Mouse (Mus musculus) heart, adult 9 months (tissue): ENCODE measurements around the gene Nr6a1.
A peak's percentile ranks its signal among the peaks of the same experiment; 100 is the strongest.

Experiments
- DNase-seq, 2 experiments: peaks; one replicate each; pipeline ENCODE4 v3.0.0; 2022; ENCODE audit warnings: low spot score in 2 of 2

Nr6a1 gene

DNA sequence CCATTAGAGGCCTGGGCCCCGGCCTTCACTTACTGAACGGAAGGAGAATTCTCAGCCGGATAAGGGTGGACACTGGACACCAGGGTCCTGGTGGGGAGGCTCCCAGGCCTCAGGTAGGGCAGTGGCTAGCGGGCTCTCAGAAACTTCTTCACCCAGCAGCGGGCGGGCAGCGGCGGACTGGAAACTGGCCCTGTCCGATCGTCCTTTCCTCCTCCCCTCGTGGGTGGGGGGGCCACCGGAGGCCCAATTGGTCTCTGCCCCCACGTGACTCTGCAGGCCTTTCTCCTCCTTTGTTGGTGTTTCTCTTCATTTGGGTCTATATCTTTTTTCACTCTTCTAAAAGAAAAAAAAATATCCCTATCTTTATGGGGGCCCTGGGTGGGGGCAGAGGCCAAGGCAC is 213.2 kb downstream of the Nr6a1 start, which contains the start of gene Nr5a1:
TSS of gene Nr5a1 (minus strand) at position 219 of the 400 bp plus-strand sequence.
- DNase-seq, result no peak

DNA sequence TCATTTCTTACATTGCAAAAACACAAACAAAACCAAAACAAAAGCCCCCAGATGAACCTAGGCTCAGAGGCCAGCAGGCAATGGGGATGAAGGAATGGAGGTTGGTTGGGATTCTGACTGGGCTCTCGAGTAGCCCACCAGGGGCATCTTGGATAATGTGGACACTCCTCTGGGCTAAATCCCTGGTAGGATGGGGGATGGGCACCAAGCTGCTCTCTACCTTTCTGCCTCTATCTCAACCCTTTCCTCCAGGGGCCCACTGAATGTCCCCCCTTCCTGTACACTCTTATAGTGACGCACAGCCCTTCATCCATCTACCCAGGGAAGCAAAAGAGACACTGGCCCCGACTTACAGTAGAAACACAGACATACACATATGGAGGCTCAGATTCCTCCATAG is 213.9 kb downstream of the Nr6a1 start:
- DNase-seq, result no peak

DNA sequence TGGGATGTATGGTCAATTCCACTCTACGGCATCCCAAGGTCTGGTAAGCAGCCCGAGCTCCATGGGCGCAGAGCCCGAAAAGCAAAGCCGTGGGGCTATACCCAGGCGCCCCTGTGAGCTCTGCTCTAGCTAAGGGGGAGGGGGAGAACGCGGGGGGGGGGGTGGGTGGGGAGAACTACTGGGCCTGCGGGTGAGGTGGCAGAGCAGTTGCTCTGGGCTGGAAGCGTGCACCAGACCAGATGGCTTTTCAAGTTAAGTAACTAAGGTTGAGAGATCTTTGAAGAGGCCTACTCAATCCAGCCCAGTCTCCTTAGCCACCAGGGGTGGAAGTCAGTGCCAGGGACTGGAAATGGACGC is 214.7 kb downstream of the Nr6a1 start:
- DNase-seq, result no peak

DNA sequence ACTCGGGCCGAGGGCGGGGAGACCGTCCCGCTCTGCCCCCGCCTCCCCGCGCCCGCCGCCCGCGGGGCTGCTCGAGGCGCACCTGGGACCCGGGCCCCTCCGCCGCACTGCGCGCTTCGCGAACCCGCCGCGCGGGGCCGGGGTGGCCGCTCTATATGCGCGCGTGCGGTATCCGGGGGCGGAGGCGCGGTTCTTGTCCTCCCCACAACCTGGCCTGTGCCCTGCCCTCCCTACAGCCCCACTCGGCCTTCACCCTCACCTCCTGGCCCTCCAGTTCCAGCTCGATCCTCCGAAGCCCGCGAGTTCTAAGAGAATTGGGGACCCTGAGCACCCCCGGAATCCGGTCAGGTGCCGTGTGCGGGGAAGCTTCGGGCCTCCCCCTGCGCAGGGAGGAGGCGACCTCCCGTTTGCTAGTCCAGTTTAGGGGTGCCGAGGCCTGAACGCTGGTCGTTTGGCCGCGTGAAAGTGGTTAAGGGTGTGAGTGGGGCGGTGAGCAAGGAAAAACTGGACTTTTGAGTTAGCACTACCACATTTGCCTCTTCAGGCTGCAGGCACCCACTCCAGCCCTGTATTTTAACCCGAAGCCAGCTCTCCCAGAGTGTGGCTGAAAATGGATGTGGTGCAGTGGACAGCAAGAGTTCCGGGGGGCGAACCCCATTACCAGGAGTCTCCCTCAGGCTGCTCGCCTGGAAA is 215.3 kb downstream of the Nr6a1 start:
- no peak for DNase-seq

DNA sequence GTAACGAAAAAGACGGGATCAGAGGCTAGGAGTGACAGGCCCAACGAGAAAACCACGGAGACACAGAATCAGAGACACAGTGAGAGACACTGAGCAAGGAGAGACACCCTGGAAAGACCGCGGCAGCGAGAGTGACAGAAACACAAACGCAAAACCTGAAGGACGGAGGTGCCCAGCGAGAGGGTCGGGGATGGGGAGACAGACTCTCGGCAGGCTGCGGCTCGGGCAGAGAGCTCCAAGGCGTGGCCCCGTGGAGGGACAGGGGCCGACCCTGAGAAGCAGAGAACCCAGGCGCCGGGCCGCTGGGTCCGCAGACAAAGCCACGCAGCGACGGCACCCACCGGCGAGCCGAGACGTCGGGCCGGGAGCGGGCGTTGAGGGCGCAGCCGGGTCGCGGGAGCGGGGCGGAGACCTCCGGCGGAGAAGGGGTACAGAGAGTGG is 216.0 kb downstream of the Nr6a1 start:
- peak in 1 of 2 experiments; percentile 2 for DNase-seq

DNA sequence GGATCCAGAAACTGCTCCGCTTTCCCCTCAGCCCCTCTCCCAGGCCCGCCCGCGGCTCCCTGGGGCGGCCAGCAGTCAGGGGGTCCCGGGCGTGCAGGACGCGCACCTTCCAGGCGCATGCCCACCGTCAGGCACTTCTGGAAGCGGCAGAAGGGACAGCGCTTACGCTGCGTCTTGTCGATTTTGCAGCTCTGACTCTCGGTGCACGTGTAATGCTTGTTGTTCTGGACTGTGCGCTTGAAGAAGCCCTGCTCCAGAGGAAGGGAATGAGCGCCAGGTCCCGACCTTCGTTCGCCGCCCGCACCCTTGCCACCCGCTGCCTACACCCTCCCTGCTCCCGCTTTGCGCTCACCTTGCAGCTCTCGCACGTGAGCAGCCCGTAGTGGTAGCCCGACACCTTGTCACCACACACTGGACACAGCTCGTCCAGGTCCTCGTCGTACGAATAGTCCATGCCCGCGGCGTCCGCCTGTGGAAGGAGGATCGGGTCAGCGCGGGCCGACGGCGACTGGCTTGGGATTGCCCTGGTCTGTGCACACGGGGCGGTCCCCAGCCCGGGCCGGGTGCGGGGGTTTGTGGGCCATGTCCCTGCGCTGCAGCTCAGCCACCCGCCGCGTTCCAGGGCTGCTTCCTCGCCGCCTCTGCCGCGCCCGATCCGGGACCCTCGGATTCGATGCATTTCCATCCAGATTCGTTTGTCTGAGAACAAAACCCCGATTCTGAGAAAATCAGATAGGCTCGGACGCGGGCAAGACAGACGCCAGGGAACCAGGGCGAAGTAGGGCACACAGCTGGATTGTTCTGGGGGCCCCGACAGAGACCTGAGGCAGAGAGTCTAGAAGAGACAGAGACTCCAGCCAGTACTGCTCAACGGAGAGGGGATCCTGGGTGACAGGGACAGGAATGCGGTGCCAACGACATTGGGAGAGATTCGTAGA is 216.9 kb downstream of the Nr6a1 start:
- DNase-seq, result no peak

DNA sequence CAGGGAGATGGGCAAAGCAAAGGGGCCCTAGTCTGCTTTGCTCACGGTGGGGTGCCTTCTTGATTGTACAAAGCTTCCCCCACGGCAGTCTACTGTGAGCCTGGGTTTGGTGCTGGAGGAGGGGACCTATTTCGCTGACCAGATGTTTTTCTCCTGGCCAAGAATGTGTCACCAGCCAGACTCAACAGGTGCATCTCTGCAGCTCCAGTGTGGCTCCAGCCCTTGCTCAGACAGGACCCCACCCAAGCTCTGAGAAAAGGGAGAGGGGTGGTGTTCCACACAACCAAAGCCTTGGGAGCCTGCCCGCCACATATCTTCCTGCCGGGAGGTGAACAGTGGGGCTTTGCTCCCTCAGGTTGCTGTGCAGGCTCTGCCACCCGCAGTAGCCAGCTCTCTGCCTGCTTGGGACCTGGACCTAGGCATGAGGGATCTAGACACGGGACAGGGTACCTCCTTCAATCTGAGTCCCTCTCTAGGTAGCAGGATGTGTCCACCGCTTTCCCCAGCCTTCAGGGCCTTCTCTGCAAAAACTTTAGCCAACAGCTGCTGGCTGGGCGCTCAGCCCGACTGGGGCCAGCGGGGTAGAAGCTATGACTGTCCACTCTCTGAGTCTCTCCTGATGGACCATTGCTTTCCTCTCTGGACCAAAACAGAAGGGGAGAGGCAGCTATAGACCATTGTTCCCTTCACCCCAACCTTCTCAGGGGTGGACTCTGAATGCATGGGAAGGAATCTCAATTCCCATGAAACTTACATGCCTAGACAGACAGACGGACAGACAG is 218.4 kb downstream of the Nr6a1 start:
- peak in 1 of 2 experiments; percentile 11 for DNase-seq

DNA sequence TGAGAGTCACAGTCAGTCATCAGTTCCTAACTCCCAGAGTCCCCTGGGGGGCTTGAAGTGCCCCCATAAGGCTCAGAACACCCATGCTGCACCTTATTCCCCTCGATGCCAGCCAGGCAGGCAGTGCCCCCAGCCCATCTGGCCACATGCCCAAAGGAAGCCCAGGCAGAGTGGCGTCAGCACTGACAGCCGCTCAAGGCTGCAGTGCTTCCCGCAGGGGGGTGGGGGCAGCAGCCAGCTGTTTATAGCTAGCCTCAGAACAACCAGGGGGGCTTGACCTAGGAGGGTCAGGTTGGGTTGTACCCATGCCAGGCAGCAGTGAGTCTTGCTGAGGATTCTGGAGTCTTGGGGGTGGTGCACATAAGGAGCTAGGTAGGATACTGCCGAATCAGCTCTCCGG is 220.8 kb downstream of the Nr6a1 start:
- DNase-seq, result no peak

DNA sequence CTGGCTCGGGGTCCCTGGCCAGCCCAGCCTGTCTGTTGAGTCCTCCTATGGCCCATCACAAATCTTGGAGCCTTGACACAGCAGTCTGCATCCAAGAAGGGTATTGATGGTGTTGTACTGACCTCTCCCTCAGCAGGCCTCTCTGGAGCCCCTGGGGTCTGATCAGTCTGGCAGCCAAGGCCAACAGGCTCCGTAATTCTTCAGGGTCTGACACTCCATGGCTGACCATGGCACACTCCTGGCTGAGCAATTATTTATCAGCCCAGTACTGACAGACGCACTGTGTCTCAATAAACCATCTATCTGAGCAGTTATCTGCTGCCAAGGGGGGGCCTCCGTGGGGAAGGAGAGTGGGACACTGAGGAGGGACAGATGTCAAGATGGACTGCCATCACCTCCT is 222.5 kb downstream of the Nr6a1 start:
- DNase-seq, result no peak

DNA sequence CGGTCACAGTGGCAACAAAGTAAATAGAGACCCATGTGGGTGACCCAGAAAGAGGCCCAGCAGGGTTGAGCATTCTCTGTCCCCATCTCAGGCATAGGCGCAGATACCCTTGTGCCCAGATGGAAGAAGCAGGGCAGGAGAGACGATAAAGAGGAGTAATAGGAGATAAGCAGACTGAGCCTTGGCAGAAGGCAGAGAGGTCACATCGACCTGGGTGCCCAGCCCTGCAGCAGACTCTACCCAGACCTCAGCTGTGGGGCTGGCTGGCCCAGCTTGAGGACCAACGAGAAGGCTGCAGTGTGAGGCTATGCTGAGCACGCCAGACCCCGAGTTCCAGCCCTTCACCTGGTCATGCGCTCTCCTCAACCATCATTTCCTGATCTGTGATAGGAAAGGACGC is 223.2 kb downstream of the Nr6a1 start:
- no peak for DNase-seq

DNA sequence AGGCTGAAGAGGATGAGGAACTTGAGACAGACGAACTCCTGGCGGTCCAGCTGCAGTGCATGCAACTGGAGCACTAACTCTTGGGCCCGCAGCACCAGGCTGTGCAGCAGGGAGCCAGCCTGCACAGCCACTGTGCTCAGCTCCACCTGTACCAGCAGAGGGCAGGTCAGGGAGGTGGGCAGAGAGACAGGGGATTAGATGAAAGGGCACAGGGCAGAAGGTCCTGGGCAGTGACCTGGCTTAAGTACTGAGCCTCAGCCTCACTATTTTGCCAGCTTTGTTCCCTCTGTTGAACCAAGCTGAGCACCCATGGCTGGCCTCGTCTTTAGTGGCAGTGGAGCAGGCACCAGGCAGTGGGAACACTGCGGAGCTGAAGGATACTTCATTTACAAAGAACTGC is 227.3 kb downstream of the Nr6a1 start:
- DNase-seq, result no peak

DNA sequence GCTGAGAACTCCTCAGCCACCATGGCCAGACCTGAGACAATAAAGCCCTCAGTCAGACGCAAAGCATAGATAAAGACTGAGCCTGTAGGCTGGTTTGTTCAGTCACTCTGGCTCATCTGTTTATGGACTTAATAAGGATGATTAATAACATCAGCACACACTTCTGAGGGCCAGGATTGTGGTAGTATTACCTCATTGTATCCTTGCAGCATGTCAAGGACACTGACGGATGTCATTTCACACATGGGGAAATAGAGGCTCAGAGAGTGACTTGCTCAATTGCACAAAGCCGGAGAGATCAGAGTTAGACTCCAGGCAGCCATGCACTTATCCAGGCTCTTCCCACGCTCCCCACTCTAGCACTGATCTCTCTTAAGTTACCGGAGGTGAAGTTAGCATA is 228.9 kb downstream of the Nr6a1 start:
- DNase-seq, result no peak

DNA sequence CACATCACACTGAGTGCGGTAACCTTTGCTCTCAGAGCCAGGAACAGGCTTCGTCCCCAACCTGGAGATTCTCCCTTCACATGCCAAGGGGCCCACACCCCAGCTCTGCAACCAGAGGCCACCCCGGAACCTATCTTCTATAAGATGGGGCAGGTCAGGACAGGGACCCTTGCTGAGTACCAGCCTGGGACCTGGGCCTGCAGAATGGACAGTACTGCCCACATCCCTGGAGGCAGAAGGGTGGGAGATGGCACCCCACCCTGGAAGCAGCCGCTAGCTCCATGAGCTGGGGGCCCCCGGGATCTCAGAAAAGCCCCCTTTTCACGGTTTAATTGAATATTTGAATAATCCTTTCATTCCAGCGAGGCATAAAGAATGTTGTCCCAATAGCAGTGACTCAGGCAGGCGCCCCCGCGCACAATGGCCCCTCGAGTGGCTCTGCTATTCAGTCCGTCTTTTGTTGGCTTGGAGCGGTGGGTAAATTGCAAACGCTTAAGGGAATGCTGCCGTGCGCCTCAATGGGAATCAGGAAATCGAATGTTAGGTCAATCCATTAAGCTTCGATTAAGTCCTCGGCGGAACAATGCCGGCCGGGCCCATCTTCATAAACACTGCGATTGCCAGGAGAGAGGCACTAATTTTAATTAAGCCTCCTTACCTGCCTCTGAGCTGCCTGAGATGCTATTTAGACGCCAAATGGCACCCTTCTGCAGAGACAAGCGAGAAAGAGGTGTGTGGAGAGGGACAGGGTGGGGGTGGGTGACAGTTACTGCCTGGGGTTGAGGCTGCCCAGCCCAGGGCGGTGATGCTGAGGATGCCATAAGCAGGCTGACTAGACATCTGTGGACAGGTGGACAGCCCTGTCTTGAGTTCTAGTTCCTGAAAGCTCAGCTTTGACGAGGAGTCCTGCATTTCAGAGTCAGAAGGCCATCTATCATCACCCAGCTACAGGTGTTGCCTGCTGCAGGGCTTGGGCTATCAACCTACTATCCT is 230.1 kb downstream of the Nr6a1 start:
- no peak for DNase-seq

DNA sequence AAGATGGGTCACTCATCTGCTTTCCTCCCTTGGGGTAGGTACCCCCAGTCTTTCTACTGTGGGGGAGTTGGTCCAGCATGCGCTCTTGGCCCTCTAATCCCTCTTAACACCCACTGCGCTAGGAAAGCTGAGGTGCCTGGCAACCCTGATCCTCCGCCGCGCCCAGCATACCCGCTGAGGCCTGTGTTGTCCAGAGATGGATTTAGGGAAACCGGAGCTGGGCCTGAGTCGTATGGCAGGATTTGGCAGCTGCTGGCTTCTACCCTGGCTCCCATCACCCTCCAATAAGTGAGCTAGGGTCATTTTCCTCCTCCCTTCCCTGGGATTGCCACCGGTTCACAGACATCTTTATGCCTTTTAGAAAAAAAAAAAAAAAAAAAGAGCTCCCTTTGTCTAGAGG is 231.7 kb downstream of the Nr6a1 start:
- no peak for DNase-seq

DNA sequence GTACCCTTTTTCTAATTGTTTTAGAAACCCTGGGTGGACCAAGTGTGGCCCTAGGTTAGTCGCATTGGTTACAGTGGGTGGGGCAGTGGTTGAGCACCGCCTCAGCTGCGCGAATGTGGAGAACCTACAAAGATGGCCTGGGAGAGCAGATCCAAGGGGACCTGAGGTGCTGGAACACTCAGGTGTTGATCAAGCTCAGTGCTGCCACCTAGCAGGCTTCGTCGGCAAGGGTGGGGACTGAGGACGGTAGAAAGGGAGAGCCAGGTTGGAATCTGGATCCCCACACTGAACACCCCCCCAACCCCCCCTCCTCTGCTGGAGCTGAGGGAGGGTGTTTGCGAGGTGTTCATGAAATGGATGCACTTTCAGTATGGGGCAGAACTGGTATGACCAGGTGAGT is 235.9 kb downstream of the Nr6a1 start:
- DNase-seq, result no peak

DNA sequence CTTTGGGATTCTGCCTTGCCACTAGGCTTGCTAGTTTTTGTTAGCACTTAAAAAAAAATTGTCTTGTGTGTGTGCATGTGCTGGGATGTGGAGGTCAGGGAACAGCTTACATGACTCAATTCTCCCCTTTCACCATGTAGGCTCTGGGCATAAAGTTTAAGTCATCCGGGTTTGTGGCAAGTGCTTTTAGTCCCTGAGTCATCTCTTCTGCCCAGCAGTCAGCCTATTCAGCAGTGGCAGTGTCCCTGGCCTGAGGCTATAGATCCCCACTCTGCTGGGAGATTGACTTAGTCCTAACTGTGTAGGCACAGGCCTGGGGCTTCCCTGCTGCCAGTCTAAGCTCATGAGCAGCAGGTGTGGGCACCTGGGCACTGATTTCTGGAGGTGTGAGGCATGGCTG is 237.6 kb downstream of the Nr6a1 start:
- no peak for DNase-seq

DNA sequence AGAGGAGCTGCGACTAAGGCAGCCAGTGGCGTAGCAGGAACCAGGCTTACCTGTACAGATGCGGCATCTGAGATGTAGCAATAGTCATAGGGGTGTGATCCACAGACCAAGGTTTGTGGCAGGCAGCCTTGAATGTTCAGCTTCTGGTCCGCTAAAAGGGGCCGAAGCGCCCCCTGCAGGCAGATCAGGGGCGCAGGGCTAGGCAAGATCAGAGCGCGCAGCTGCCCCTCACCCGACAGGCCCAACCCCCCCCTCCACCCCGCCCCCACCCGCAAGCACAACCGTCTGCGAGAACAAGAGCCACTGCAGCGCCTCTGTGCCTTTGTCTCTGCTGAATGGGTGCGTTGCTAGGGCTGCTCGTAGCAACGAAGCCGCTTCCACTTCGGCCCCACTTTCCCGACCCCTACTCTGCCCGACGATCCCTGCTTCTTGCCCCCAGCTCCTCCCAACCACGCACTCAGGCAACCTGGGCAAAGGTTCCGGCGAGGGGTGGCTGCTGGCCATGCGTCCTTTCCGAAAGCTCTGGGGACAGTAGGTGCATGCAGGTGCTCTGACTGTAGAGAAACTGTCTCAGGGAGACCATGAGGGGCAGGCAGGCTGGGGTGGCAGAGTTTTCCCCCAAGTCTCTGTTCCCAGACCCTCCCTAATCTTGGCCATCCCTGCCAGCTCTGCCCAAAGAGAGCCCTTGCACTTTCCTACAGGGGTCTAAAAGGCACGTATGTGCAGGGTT is 238.5 kb downstream of the Nr6a1 start:
- no peak for DNase-seq

DNA sequence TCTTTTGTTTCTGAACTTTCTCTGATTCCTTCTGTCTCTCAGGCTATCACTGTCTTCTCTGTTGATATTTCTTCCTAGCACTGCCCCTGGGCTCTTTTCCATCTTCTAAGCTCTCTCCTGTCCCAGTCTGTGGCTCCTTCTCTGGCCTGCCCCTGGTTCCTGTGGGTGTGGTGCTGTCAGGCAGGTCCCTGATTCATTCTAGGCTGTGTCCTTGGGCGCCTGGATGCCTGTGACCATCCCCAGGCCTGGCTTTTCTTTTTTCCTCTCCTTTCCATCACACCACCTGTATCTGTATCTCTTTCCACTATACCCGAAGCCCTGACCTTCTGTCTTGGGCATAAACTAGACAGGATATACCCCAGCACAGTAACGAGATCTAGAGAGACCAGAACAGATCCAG is 241.7 kb downstream of the Nr6a1 start:
- DNase-seq, result no peak

DNA sequence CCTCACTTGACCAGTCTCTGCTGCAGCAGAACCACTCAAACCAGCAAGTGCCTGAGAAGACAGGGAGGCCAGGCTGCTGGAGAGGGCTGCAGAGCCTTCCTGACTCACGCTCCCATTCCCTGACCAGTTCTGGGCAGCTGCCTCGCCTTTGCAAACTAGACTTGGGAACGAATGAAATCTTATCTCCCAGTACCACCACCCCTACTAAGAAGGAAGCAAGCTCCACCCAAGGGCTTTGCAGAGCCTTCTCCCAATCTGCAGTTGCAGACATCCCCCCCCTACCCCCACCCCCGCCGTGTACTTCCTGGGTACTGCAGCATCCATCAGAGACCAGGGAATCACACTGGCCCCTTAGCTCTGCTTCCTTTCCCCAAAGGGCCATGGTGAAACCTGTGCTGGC is 244.4 kb downstream of the Nr6a1 start:
- no peak for DNase-seq

DNA sequence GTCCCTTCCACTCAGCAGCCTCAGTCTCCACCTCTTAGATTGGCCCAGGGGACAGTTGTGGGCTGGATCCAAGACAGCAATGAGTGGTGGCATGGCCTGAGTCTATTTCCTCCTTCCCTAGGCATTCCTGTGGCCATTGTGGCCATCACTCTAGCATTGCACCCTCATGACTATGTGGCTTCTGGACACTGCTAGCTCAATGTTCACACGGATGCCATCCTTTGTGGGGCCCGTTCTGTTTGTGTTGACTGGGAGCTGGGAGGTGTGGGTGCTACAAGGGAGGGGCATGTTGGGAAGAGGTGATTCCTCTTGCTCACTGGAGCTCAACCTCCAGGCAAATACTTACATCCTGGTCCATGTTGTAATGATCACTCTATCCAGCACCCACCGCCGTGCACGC is 245.3 kb downstream of the Nr6a1 start:
- DNase-seq, result no peak
